Mouse (Mus musculus) adrenal gland, postnatal 25 days (tissue): ENCODE data around the gene Slc4a2. TPM values are rescaled to one million over a fixed set of nuclear protein-coding genes. Genes with fewer than 3 reads are reported as not detected.

Experiments used
- DNase-seq: peaks from one replicate; pipeline ENCODE4 v3.0.0; 2021; ENCODE audit warnings: mixed read lengths
- long read RNA-seq: library from polyadenylated mRNA; stranded (forward); transcript quantifications from one replicate; pipeline ENCODE4 v2.0.0, GENCODE M21; 2021
- total RNA-seq: library from RNA; stranded (reverse); gene quantifications from 2 replicates; pipeline ENCODE4 v1.2.3, GENCODE M21; 2021

The Slc4a2 gene
- total RNA-seq = 50.5 and 59.1 TPM in 2 replicates
- long read RNA-seq, full-length matches to known transcripts = 31 of 61 reads
- long read RNA-seq, partial matches to known transcripts = 23 of 61 reads
- long read RNA-seq, other reads (novel, unspliced or antisense) = 7 of 61 reads

GRCm38 (mm10) chr5:24423129-24424003, at the start of gene Slc4a2, which contains the start of gene Cdk5:
Gene Slc4a2, plus strand, starts transcription at chr5:24423837.
Gene Cdk5, minus strand, starts transcription at chr5:24423530.
- DNase-seq = peak; percentile 95

- no peak for DNase-seq
Measured at GRCm38 (mm10) chr5:24374216-24374615, 49.4 kb upstream of the Slc4a2 start.

- no peak for DNase-seq
Measured at GRCm38 (mm10) chr5:24374666-24375328, 48.8 kb upstream of the Slc4a2 start.

GRCm38 (mm10) chr5:24378700-24379099, 44.9 kb upstream of the Slc4a2 start:
- DNase-seq = no peak

GRCm38 (mm10) chr5:24379501-24379900, 44.1 kb upstream of the Slc4a2 start:
- no peak for DNase-seq

GRCm38 (mm10) chr5:24380499-24380898, 43.1 kb upstream of the Slc4a2 start:
- no peak for DNase-seq

- no peak for DNase-seq
Measured at GRCm38 (mm10) chr5:24381486-24381885, 42.2 kb upstream of the Slc4a2 start.

- DNase-seq = no peak
Measured at GRCm38 (mm10) chr5:24381988-24382387, 41.6 kb upstream of the Slc4a2 start.

- peak; percentile 92 for DNase-seq
Measured at GRCm38 (mm10) chr5:24383026-24383859, 40.4 kb upstream of the Slc4a2 start.

- no peak for DNase-seq
Measured at GRCm38 (mm10) chr5:24384407-24384806, 39.2 kb upstream of the Slc4a2 start.

- DNase-seq = no peak
Measured at GRCm38 (mm10) chr5:24385374-24385773, 38.3 kb upstream of the Slc4a2 start.

- no peak for DNase-seq
Measured at GRCm38 (mm10) chr5:24385887-24386550, 37.6 kb upstream of the Slc4a2 start.

GRCm38 (mm10) chr5:24387264-24388241, 36.1 kb upstream of the Slc4a2 start:
- peak; percentile 77 for DNase-seq

GRCm38 (mm10) chr5:24388246-24388915, 35.3 kb upstream of the Slc4a2 start:
- DNase-seq = no peak

- no peak for DNase-seq
Measured at GRCm38 (mm10) chr5:24389011-24389657, 34.5 kb upstream of the Slc4a2 start.

GRCm38 (mm10) chr5:24389658-24390020, 34.0 kb upstream of the Slc4a2 start:
- DNase-seq = no peak

GRCm38 (mm10) chr5:24391864-24392263, 31.8 kb upstream of the Slc4a2 start, which contains the start of gene Atg9b:
Gene Atg9b, minus strand, starts transcription at chr5:24392143.
- DNase-seq = no peak

- DNase-seq = no peak
Measured at GRCm38 (mm10) chr5:24392724-24393123, 30.9 kb upstream of the Slc4a2 start.

- peak; percentile 81 for DNase-seq
Measured at GRCm38 (mm10) chr5:24393392-24393997, 30.1 kb upstream of the Slc4a2 start, which contains the start of gene Abcb8. Gene Abcb8, plus strand, starts transcription at chr5:24393663.
